Mouse (Mus musculus) stomach, postnatal 0 days (tissue): Measurements from ENCODE around the gene Chst11. TPM values are rescaled to one million over a fixed set of nuclear protein-coding genes. Genes with fewer than 3 reads are reported as not detected.

Source experiments
- ATAC-seq: fragments of 200-750 bp; cut with Nextera tagmentation; 2 replicates; pipeline ENCODE4 v1.8.0; 2017; ENCODE audit not compliant: low FRiP score, low TSS enrichment
- DNase-seq: peaks from one replicate; pipeline ENCODE4 v3.0.0-alpha.2; 2016; ENCODE audit warnings: low spot score
- H3K27ac ChIP-seq: fragments of 300-500 bp; sonication (generic); replicated peaks from 2 replicates; pipeline ENCODE4 v1.5.1; 2014; ENCODE audit warnings: mild to moderate bottlenecking, control low read depth
- H3K27me3 ChIP-seq: fragments of 300-500 bp; sonication (generic); 2 replicates; pipeline ENCODE4 v1.6.1; 2014; ENCODE audit warnings: low read length; ENCODE audit not compliant: control insufficient read depth, insufficient read depth
- H3K36me3 ChIP-seq: fragments of 300-500 bp; sonication (generic); 2 replicates; pipeline ENCODE4 v1.6.1; 2014; ENCODE audit warnings: low read length, mixed read lengths; ENCODE audit not compliant: control insufficient read depth, insufficient read depth
- H3K4me1 ChIP-seq: fragments of 300-500 bp; sonication (generic); replicated peaks from 2 replicates; pipeline ENCODE4 v1.6.1; 2014; ENCODE audit warnings: antibody characterized with exemption; ENCODE audit not compliant: control insufficient read depth, insufficient read depth
- H3K4me2 ChIP-seq: fragments of 300-500 bp; sonication (generic); replicated peaks from 2 replicates; pipeline ENCODE4 v1.6.1; 2014; ENCODE audit warnings: low read depth, mild to moderate bottlenecking, control low read depth, moderate library complexity
- H3K4me3 ChIP-seq: fragments of 300-500 bp; sonication (generic); 2 replicates; pipeline ENCODE4 v1.5.1; 2014; ENCODE audit warnings: low read depth, low read length, control low read depth
- H3K9ac ChIP-seq: fragments of 300-500 bp; sonication (generic); 2 replicates; pipeline ENCODE4 v1.6.1; 2014; ENCODE audit warnings: mild to moderate bottlenecking, low read length, control low read depth, mixed read lengths
- H3K9me3 ChIP-seq: fragments of 300-500 bp; sonication (generic); 2 replicates; pipeline ENCODE4 v1.6.1; 2016; ENCODE audit warnings: low read length; ENCODE audit not compliant: control insufficient read depth
- CTCF ChIP-seq: IDR thresholded peaks from 2 replicates; pipeline ENCODE4 v1.5.1; 2016; ENCODE audit warnings: antibody characterized with exemption, low read depth, mild to moderate bottlenecking, moderate library complexity
- EP300 ChIP-seq: optimal IDR thresholded peaks from 2 replicates; pipeline ENCODE3; 2016; ENCODE audit warnings: antibody characterized with exemption
- WGBS: fragments of 180-500 bp; shearing (Covaris S2); extraction: QIAGEN DNeasy Blood & Tissue Kit; methylation state at CpG from one replicate; pipeline ENCODE4 v1.1.7; 2014; 5-methylcytosine and 5-hydroxymethylcytosine counted together
- polyA plus RNA-seq: library from polyadenylated mRNA; unstranded; fragments of >200 nt; fragmentation: Nextera tagmentation; extraction: Ambion mirVana; gene quantifications from 2 replicates; pipeline ENCODE4 v1.2.1, GENCODE M21; 2015

Gene Chst11
- polyA plus RNA-seq, 1 experiment from 2014 or later: 0.45 TPM

- WGBS: 73% methylated on average over 7 of the region's 7 CpGs
- H3K27ac ChIP-seq: no peak overlapping the region
- ATAC-seq: no peak
These were observed 71.0 kb downstream of the Chst11 start for GRCm38 (mm10) chr10:83056291-83056690.

GRCm38 (mm10) chr10:83056866-83057265 is 71.6 kb downstream of the Chst11 start:
- TF ChIP-seq EP300: no peak
- no peak for TF ChIP-seq CTCF
- ATAC-seq: no peak
- no peaks in the 10 kb centered on the region for H3K9me3 ChIP-seq
- no peak overlapping the region for H3K4me3 ChIP-seq
- no peak overlapping the region for H3K4me2 ChIP-seq
- no peak overlapping the region for H3K27ac ChIP-seq
- WGBS: 67% methylated on average over 4 of the region's 4 CpGs
- no peak overlapping the region for H3K9ac ChIP-seq
- no peaks in the 10 kb centered on the region for H3K36me3 ChIP-seq
- no peaks in the 10 kb centered on the region for H3K4me1 ChIP-seq
- DNase-seq: no peak
- no peaks in the 10 kb centered on the region for H3K27me3 ChIP-seq

More at GRCm38 (mm10) chr10:83056291-83056690, 71.0 kb downstream of the Chst11 start:
- no peaks in the 10 kb centered on the region for H3K36me3 ChIP-seq
- no peak overlapping the region for H3K4me2 ChIP-seq
- no peak overlapping the region for H3K4me3 ChIP-seq
- TF ChIP-seq CTCF (no peak), EP300 (no peak)
- no peaks in the 10 kb centered on the region for H3K27me3 ChIP-seq
- no peak for DNase-seq
- no peaks in the 10 kb centered on the region for H3K4me1 ChIP-seq
- no peak overlapping the region for H3K9ac ChIP-seq
- no peaks in the 10 kb centered on the region for H3K9me3 ChIP-seq

GRCm38 (mm10) chr10:83060066-83060782 is 74.9 kb downstream of the Chst11 start:
- H3K4me1 ChIP-seq: no peaks in the 10 kb centered on the region
- no peak overlapping the region for H3K9ac ChIP-seq
- DNase-seq (no peak), ATAC-seq (no peak)
- 36% methylated on average over 12 of the region's 12 CpGs for WGBS
- no peak overlapping the region for H3K4me3 ChIP-seq
- no peaks in the 10 kb centered on the region for H3K36me3 ChIP-seq
- TF ChIP-seq CTCF (no peak), EP300 (no peak)
- H3K4me2 ChIP-seq: no peak overlapping the region
- no peak overlapping the region for H3K27ac ChIP-seq
- no peaks in the 10 kb centered on the region for H3K9me3 ChIP-seq
- no peaks in the 10 kb centered on the region for H3K27me3 ChIP-seq

GRCm38 (mm10) chr10:83062315-83062714 is 77.0 kb downstream of the Chst11 start:
- Histone ChIP-seq H3K9ac (no peak overlapping the region), H3K4me1 (no peaks in the 10 kb centered on the region), H3K36me3 (no peaks in the 10 kb centered on the region), H3K4me3 (no peak overlapping the region), H3K9me3 (no peaks in the 10 kb centered on the region), H3K4me2 (no peak overlapping the region), H3K27ac (no peak overlapping the region), H3K27me3 (no peaks in the 10 kb centered on the region)
- ATAC-seq: no peak
- no peak for DNase-seq
- WGBS: 67% methylated on average over 9 of the region's 9 CpGs
- TF ChIP-seq CTCF (no peak), EP300 (no peak)

- WGBS: 94% methylated on average over 5 of the region's 5 CpGs
- no peaks in the 10 kb centered on the region for H3K27me3 ChIP-seq
- H3K27ac ChIP-seq: no peak overlapping the region
- no peak for TF ChIP-seq CTCF
- no peaks in the 10 kb centered on the region for H3K4me1 ChIP-seq
- no peak overlapping the region for H3K4me3 ChIP-seq
- DNase-seq: no peak
- H3K4me2 ChIP-seq: no peak overlapping the region
- no peak overlapping the region for H3K9ac ChIP-seq
- H3K9me3 ChIP-seq: no peaks in the 10 kb centered on the region
- H3K36me3 ChIP-seq: no peaks in the 10 kb centered on the region
- ATAC-seq: no peak
These were observed 79.5 kb downstream of the Chst11 start for GRCm38 (mm10) chr10:83064796-83065195.

- no peaks in the 10 kb centered on the region for H3K27me3 ChIP-seq
- no peaks in the 10 kb centered on the region for H3K4me1 ChIP-seq
- no peaks in the 10 kb centered on the region for H3K9me3 ChIP-seq
- no peaks in the 10 kb centered on the region for H3K36me3 ChIP-seq
- H3K4me3 ChIP-seq: no peak overlapping the region
- no peak overlapping the region for H3K9ac ChIP-seq
- H3K27ac ChIP-seq: no peak overlapping the region
- 72% methylated on average over 6 of the region's 6 CpGs for WGBS
- DNase-seq: no peak
- TF ChIP-seq EP300 (no peak), CTCF (no peak)
- ATAC-seq: no peak
- H3K4me2 ChIP-seq: no peak overlapping the region
These were observed 80.9 kb downstream of the Chst11 start for GRCm38 (mm10) chr10:83066159-83066558.
